Mouse (Mus musculus) midbrain, embryonic 10.5 days (tissue): Measurements from ENCODE around the gene Isoc2b. TPM values are rescaled to one million over a fixed set of nuclear protein-coding genes. Genes with fewer than 3 reads are reported as not detected.

Experiments
- DNase-seq: peaks from one replicate; pipeline ENCODE4 v3.0.0-alpha.2; 2017; ENCODE audit warnings: low spot score
- H3K27ac ChIP-seq: fragments of 300-500 bp; sonication (generic); replicated peaks from 2 replicates; pipeline ENCODE4 v1.5.1; 2016; ENCODE audit warnings: mild to moderate bottlenecking
- H3K27me3 ChIP-seq: fragments of 300-500 bp; sonication (generic); 2 replicates; pipeline ENCODE4 v1.6.1; 2016; ENCODE audit warnings: low read depth, mild to moderate bottlenecking; ENCODE audit not compliant: poor library complexity, severe bottlenecking
- H3K36me3 ChIP-seq: fragments of 300-500 bp; sonication (generic); 2 replicates; pipeline ENCODE4 v1.6.1; 2016; ENCODE audit warnings: mild to moderate bottlenecking, moderate library complexity
- H3K4me1 ChIP-seq: fragments of 300-500 bp; sonication (generic); 2 replicates; pipeline ENCODE4 v1.6.1; 2016
- H3K4me3 ChIP-seq: fragments of 300-500 bp; sonication (generic); 2 replicates; pipeline ENCODE4 v1.5.1; 2016; ENCODE audit warnings: mild to moderate bottlenecking, moderate library complexity
- H3K9me3 ChIP-seq: fragments of 300-500 bp; sonication (generic); replicated peaks from 2 replicates; pipeline ENCODE4 v1.6.1; 2016; ENCODE audit warnings: mild to moderate bottlenecking
- WGBS: fragments of 180-500 bp; shearing (Covaris S2); methylation state at CpG from one replicate; pipeline ENCODE4 v1.1.7; 2016; 5-methylcytosine and 5-hydroxymethylcytosine counted together
- polyA plus RNA-seq: library from polyadenylated mRNA; unstranded; fragments of >200 nt; fragmentation: Nextera tagmentation; extraction: Ambion mirVana; gene quantifications from 2 replicates; pipeline ENCODE4 v1.2.1, GENCODE M21; 2016

The Isoc2b gene
- 2.8 and 4.1 TPM in 2 replicates for polyA plus RNA-seq

- H3K9me3 ChIP-seq = no peaks in the 10 kb centered on the region; the same call in 1 of the 2 replicates
- peaks cover 17% of the 10 kb centered on the region for H3K4me1 ChIP-seq
- H3K27me3 ChIP-seq = no peaks in the 10 kb centered on the region
- 62% methylated on average over 6 of the region's 6 CpGs for WGBS
- no peaks in the 10 kb centered on the region for H3K36me3 ChIP-seq
- no peak for DNase-seq
- no peak within 1 kb of the TSS for H3K4me3 ChIP-seq
- H3K27ac ChIP-seq = no peak within 1 kb of the TSS
These were observed at the start of gene Isoc2b for GRCm38 (mm10) chr7:4870133-4870532. Isoc2b (minus strand) TSS chr7:4870258.

- Histone ChIP-seq H3K36me3 (peaks cover 45% of the 10 kb centered on the region), H3K27me3 (no peaks in the 10 kb centered on the region), H3K27ac (0 out of 2 replicates have a peak overlapping the region, but pooled peaks have one; percentile 46), H3K4me3 (peak overlapping the region; percentile 7; the same call in 1 of the 2 replicates), H3K9me3 (no peaks in the 10 kb centered on the region), H3K4me1 (peaks cover 74% of the 10 kb centered on the region)
- no peak for DNase-seq
- WGBS = 83% methylated on average over 21 of the region's 21 CpGs
These were observed 49.0 kb upstream of the Isoc2b start for GRCm38 (mm10) chr7:4919096-4919495.

DNA sequence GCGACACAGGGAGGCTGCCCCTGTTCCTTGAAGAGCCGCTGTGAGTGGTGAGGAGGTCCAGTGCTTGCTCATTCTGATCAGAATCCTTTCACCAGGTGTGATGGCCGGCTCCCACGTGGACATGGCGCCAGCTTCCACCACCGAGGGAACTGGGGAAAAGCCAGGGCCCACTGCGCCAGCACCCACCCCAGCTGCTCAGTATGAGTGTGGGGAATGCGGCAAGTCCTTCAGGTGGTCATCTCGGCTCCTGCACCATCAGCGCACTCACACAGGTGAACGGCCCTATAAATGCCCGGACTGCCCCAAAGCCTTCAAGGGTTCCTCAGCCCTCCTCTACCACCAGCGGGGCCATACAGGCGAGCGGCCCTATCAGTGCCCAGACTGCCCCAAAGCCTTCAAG lies 48.6 kb upstream of the Isoc2b start:
- peaks cover 71% of the 10 kb centered on the region for H3K4me1 ChIP-seq

DNA sequence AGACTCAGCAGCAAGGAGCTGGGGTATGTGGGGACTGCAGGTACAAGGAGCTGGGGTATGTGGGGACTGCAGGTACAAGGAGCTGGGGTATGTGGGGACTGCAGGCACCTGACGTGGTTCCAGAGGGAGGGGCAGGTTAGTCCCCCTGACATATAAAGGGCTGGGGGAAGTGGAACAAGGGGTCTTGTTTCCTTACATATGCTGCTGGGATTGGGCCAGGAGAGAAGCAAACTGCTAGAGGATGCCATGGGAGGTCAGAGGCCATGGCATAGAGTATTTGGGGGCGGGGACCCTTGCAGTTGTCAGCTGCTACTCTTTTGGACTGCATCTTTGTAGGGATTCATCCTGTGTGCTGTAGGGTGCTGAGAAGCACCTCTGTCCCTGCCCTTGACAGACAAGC lies 47.4 kb upstream of the Isoc2b start:
- no peak for DNase-seq
- Histone ChIP-seq H3K27me3 (no peaks in the 10 kb centered on the region), H3K9me3 (no peaks in the 10 kb centered on the region), H3K4me1 (peaks cover 59% of the 10 kb centered on the region), H3K36me3 (peaks cover 45% of the 10 kb centered on the region), H3K4me3 (peak overlapping the region; percentile 7; the same call in 1 of the 2 replicates), H3K27ac (no peak overlapping the region)
- WGBS = 93% methylated on average over 2 of the region's 2 CpGs

More for the DNA sequence above, 48.6 kb upstream of the Isoc2b start:
- 0 out of 2 replicates have a peak overlapping the region, but pooled peaks have one; percentile 7 for H3K4me3 ChIP-seq
- peaks cover 45% of the 10 kb centered on the region for H3K36me3 ChIP-seq
- no peak overlapping the region for H3K27ac ChIP-seq
- WGBS = 92% methylated on average over 15 of the region's 15 CpGs
- DNase-seq = no peak
- H3K27me3 ChIP-seq = no peaks in the 10 kb centered on the region
- H3K9me3 ChIP-seq = no peaks in the 10 kb centered on the region

- WGBS = 28% methylated on average over 14 of the region's 14 CpGs
These were observed 45.8 kb upstream of the Isoc2b start for GRCm38 (mm10) chr7:4915669-4916416.

DNA sequence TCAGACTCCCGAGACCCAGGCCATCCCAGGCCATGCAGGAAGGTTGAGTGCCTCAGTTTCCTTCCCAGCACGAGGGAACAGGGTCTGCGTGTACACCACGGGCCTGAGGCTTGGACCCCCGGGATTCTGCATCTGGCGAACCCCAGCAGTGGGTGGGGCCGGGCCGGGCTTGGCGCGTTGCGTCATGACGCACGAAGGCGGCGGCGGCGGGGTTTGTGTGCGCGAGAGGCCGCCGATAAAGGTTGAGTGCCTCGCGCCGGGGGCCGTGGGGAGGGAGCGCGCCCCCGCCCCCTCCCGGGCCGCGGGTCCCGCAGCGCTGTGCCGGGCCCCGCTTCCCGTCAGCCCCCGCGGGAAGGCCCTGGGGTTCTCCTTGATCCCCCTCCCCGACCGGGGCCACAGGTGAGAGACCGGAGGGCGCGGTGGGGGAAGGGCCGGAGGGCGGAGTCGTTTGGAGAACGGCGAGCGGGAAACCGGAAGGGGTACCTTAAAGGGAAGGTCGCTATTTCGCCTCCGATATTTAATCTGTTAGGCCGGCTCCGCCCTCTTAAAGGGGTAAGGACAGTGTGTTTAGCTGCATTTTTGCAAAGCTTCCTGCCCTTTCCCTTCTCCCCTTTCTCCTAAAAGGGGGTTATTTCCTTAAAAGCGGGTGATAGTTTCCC lies 45.1 kb upstream of the Isoc2b start, which contains the start of gene Zfp628:
Gene Zfp628, plus strand, starts transcription at position 211 of the 659 bp plus-strand sequence.
- WGBS = under 1% methylated on average over 52 of the region's 56 CpGs
- Histone ChIP-seq H3K9me3 (no peaks in the 10 kb centered on the region), H3K27me3 (no peaks in the 10 kb centered on the region), H3K4me1 (peaks cover 36% of the 10 kb centered on the region), H3K4me3 (peak within 1 kb of the TSS; percentile 83), H3K27ac (peak within 1 kb of the TSS; percentile 99), H3K36me3 (peaks cover 31% of the 10 kb centered on the region)
- peak; percentile 93 for DNase-seq

More at GRCm38 (mm10) chr7:4915669-4916416, 45.8 kb upstream of the Isoc2b start:
- no peaks in the 10 kb centered on the region for H3K27me3 ChIP-seq
- peak; percentile 27 for DNase-seq
- H3K4me3 ChIP-seq = peak overlapping the region; percentile 83
- peaks cover 42% of the 10 kb centered on the region for H3K4me1 ChIP-seq
- H3K27ac ChIP-seq = peak overlapping the region; percentile 99
- H3K9me3 ChIP-seq = no peaks in the 10 kb centered on the region
- peaks cover 38% of the 10 kb centered on the region for H3K36me3 ChIP-seq

GRCm38 (mm10) chr7:4912248-4912647 lies 42.2 kb upstream of the Isoc2b start:
- Histone ChIP-seq H3K27me3 (no peaks in the 10 kb centered on the region), H3K4me3 (no peak overlapping the region), H3K27ac (no peak overlapping the region), H3K4me1 (peaks cover 25% of the 10 kb centered on the region), H3K9me3 (no peaks in the 10 kb centered on the region), H3K36me3 (peaks cover 2% of the 10 kb centered on the region)
- WGBS = 62% methylated on average over 5 of the region's 5 CpGs
- no peak for DNase-seq

DNA sequence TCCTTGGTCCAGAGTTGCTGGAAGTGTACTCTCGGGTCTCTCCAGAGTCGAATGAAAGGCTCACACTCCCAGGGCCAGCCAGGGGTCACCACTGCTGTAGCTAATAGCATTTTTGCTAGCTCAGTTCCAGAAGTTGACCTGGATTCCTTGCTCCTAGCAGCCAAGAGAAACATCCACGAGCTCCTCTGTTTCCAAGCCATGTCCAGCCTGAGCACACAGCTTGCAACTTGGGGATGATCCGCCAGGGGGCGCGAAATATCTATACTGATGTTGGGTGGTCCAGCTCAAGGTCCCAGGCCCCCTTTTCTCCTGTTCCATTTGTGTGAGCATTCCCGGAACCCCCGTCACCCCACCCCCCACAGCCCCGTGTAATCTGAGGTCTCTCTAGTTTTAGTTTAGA lies 41.5 kb upstream of the Isoc2b start:
- H3K9me3 ChIP-seq = no peaks in the 10 kb centered on the region
- H3K36me3 ChIP-seq = no peaks in the 10 kb centered on the region
- H3K27me3 ChIP-seq = no peaks in the 10 kb centered on the region
- peaks cover 18% of the 10 kb centered on the region for H3K4me1 ChIP-seq
- DNase-seq = peak; percentile 76
- H3K4me3 ChIP-seq = no peak overlapping the region
- 36% methylated on average over 9 of the region's 9 CpGs for WGBS
- H3K27ac ChIP-seq = no peak overlapping the region

DNA sequence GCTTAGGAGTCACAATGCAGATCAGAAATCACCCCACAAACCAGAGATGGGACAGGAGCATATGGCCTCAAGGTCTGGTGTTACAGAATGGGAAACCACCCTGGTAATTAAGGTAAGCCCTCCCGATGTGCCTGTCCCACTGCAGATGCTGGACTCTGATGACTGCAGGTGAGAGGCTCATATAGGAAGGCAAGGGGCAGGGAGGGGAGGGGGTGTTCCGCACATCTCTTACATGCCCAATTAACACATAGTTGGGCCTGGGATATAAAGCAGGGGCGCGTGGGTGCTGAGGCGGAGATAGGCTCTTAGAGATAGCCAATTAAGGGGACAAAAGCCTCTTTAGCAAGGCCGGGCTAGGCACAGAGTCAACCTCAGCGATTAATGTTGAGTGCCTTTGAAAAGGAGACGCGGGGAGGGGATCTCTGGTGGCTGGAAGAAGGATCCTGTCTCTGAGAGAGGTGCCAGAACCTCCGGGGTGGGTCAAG lies 36.5 kb upstream of the Isoc2b start, which contains the start of gene Gm36210:
Gene Gm36210, minus strand, starts transcription at position 51 of the 485 bp plus-strand sequence.
- WGBS = 56% methylated on average over 10 of the region's 10 CpGs
- no peak for DNase-seq
- H3K27me3 ChIP-seq = no peaks in the 10 kb centered on the region
- H3K4me1 ChIP-seq = no peaks in the 10 kb centered on the region
- no peak within 1 kb of the TSS for H3K4me3 ChIP-seq
- 0 out of 2 replicates have a peak, but pooled peaks cover 5% of the 10 kb centered on the region for H3K9me3 ChIP-seq
- no peak within 1 kb of the TSS for H3K27ac ChIP-seq
- H3K36me3 ChIP-seq = no peaks in the 10 kb centered on the region

DNA sequence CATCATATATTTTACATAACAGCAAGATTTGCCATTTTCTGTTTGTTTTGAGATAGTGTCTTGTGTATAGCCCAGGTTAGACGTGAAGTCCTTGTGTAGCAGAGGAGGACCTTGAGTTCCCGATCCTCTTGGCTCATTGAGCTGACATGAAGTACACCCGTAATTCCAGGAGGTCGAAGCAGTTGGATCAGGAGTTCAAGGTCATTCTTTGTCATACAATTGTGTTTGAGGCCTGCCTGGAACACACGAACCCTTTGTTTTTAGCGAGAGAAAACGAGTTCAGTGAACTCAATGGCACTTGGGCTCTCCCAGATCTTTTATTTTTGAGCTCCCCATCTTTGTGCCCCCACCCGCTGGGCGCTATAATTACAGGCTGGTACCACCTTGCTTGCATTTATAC lies 32.3 kb upstream of the Isoc2b start:
- Histone ChIP-seq H3K27ac (no peak overlapping the region), H3K36me3 (no peaks in the 10 kb centered on the region), H3K4me3 (no peak overlapping the region), H3K9me3 (peaks cover 10% of the 10 kb centered on the region; the same call in 1 of the 2 replicates), H3K4me1 (peaks cover 19% of the 10 kb centered on the region), H3K27me3 (peaks cover 26% of the 10 kb centered on the region)
- WGBS = 91% methylated on average over 9 of the region's 9 CpGs
- no peak for DNase-seq

GRCm38 (mm10) chr7:4901171-4901570 lies 31.1 kb upstream of the Isoc2b start:
- 42% methylated on average over 8 of the region's 8 CpGs for WGBS

GRCm38 (mm10) chr7:4900523-4900851 lies 30.4 kb upstream of the Isoc2b start:
- Histone ChIP-seq H3K9me3 (peaks cover 10% of the 10 kb centered on the region; the same call in 1 of the 2 replicates), H3K27ac (no peak overlapping the region; the same call in 1 of the 2 replicates), H3K4me3 (peak overlapping the region; percentile 41; the same call in 1 of the 2 replicates), H3K36me3 (no peaks in the 10 kb centered on the region), H3K27me3 (peaks cover 26% of the 10 kb centered on the region), H3K4me1 (peaks cover 19% of the 10 kb centered on the region)
- 14% methylated on average over 11 of the region's 11 CpGs for WGBS
- no peak for DNase-seq

More at GRCm38 (mm10) chr7:4901171-4901570, 31.1 kb upstream of the Isoc2b start:
- Histone ChIP-seq H3K9me3 (peaks cover 10% of the 10 kb centered on the region; the same call in 1 of the 2 replicates), H3K4me1 (peaks cover 19% of the 10 kb centered on the region), H3K27me3 (peaks cover 26% of the 10 kb centered on the region), H3K36me3 (no peaks in the 10 kb centered on the region), H3K4me3 (no peak overlapping the region), H3K27ac (no peak overlapping the region)
- DNase-seq = peak; percentile 53
